Mouse (Mus musculus) kidney, adult 9 months (tissue): ENCODE data around the gene Vmn2r97.
"Not testable (repeated sequence)": the region's sequence is repeated elsewhere in the genome, so short reads cannot be mapped to it uniquely, and the experiment has no call there.

Source experiments
- DNase-seq: peaks from one replicate; pipeline ENCODE4 v3.0.0; 2022

Gene Vmn2r97

DNA sequence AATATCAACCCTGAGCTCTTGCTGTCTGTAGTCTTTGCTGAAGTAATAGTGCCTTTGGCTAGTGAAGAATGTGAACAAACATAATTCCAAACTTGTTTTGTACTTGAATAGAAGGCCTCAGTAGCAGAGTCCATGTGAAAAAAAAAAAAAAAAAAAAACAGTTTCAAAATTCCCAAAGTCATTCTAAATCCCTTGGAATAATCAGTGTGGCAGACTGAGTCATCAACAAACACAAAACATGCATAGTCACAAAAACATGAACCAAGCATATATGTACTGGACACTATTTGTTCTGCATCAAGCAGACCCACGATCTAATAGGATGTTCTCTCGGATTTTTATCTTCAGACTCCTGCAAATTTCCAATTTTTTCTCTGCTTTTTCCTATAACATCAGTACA lies at the start of gene Vmn2r97:
TSS of gene Vmn2r97 (plus strand) at position 301 of the 400 bp plus-strand sequence.
- not testable (repeated sequence) for DNase-seq

DNA sequence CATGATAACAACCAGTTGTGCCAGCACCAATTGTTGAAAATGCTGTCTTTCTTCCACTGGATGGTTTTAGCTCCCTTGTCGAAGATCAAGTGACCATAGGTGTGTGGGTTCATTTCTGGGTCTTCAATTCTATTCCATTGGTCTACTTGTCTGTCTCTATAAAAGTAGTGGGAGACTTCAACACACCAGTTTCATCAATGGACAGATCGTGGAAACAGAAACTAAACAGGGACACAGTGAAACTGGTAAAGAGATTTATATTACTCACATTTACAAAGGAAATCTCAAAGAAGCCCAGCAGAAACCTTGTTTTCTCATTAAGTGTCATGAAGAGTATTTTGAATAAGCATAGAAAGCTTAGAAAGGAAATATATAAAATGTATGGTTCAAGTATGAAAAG lies 31.7 kb upstream of the Vmn2r97 start:
- DNase-seq, result not testable (repeated sequence)

DNA sequence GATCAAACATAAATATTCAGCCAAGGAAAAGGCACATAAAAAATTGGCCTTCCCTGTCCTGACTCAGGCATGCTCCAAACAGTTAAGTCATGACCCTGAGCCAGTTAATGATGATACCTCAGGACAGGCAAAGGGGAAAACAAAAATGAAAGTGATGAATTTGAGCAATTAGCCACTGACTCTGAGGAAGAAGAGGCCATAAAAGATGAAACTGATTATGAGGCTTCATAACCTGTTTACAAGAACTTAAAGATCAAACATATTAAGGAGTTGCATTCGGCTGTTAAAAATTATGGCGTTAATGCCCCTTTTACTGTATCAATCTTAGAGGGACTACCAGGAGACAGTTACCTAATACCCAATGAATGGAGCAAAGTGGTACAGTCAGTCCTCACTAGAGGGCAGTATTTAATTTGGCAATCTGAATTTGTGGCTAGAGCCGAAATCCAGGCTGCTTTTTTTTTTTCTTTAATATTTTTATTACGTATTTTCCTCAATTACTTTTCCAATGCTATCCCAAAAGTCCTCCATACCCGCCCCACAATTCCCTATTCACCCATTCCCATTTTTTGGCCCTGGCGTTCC lies 24.3 kb upstream of the Vmn2r97 start:
- DNase-seq, result no peak

DNA sequence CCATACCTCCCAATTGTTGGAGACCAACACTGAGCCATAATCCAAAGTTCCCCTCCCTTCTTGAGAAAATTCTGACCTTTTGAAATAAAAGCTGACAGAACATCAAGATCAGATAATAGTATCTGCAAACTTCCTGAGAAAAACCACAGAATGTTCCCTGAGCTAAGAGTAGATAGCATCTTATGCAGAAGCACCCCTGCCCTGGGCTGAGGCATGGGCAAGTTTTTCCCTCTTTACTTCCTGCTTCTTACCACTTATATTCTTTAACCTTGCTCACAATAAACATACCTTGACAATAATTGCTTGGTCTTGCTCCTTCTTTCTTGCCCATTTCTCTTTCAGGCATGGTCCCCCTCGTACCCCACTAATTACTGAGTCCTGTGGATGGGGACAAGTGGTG lies 43.7 kb downstream of the Vmn2r97 start:
- DNase-seq, result not testable (repeated sequence)

DNA sequence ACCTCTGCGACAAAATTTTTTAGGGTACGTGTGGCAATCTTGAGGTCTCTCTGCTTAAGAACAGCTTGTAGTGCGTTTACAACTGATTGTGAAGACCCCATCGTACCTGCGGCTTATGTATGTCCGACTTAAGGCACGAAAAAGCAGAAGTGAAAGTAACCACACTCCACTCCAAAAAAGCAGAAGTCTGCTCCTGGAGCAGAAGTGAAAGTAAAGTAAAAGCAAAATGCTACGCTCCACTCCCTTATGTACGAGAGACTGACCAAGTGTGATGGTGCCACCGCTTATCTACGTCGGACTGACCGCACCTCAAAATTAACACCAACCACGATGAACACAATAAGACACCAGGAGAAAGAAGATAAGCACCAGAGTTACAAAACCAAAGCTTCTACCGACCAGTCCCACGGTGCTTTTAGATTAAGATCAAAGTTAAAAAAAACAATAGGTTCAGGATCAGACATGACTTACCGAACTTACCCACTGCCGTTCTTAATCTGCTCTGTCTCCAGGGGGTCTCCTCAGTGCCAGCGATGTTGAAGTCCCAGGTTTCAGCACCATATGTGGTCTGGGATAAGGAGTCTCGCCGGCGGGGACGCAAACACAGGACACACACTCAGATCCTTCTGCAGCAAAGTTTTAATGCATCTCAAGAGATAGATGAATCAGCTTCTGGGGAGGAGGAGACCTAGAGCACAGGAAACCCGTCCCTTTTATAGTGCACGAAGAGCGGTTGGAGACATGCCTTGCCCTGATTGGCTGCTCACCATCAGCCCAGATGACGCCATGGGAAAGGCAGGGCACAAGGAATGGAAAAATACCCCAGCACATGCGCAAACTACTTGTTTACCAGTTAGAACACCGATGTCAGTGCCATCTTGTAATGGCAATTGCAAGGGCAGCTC lies 54.5 kb downstream of the Vmn2r97 start:
- no peak for DNase-seq
